Mouse (Mus musculus): ENCODE measurements around the gene Kcnn1.

DNA sequence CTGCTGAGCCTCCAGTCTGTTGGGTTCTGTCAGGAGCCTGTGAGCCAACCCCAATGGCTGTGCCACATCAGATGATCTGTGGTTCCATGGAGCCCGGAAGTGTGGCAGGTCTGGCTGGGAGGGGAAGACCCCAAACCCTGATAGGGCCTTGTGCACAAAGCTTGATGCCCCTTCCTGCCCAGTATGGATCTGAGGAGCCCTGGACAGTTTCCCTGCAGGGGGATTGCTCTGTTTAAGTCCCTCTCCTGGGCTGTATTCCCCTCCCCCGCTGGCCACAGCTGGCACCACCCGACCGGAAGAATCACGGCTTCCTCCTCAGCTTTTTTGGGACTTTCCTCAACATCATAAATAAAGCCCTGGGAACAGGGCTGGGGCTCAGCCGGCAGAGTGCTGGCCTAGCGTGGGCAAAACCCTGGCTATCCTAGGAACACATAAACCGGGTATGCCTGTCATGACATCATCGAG, 30.0 kb downstream of the Kcnn1 start:
- TF ChIP-seq EP300 (IDR thresholded peaks at IDR 0.05; ENCODE audit: insufficient read depth, low read depth, low read length) (no peak), CTCF (IDR thresholded peaks at IDR 0.05; ENCODE audit: low read depth, low read length) (no peak), POLR2A (IDR thresholded peaks at IDR 0.05; ENCODE audit: insufficient read depth, low read length) (no peak)
